Mouse (Mus musculus): ENCODE measurements around the gene Ap3b2.

DNA sequence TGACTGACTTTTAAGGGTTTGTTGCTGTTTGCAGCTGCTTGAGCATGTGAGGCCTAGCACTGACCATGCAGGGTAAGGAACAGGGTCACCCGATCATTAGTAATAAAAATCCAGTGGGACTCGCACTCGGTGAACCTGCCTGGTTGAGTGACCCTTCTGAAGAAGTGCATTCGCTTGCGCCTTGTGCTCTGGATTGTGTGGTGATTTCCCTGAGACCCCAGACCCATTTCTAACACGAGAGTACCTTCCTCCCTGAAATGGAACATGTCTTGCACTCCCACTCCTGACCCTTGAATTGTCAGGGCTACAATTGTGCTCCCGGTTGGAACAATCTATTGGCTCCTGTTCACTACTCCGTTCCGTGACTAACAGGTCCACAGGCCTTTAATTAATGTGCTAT lies 1.1 kb downstream of the Ap3b2 start:
- no peak for TF ChIP-seq CTCF (IDR thresholded peaks at IDR 0.05; ENCODE audit: borderline replicate concordance, insufficient read depth, low read length)
- TF ChIP-seq POLR2A (IDR thresholded peaks at IDR 0.05; ENCODE audit: low read depth, low read length) = no peak

All from embryonic fibroblast, embryonic 13.5 days (primary cell).